Mouse (Mus musculus) brain, adult 2 months (tissue): ENCODE data around the gene Nhej1.

ENCODE experiments used
- DNase-seq: peaks from one replicate; pipeline ENCODE4 v3.0.0; 2011; ENCODE audit warnings: low read depth, low spot score

Nhej1 gene

DNA sequence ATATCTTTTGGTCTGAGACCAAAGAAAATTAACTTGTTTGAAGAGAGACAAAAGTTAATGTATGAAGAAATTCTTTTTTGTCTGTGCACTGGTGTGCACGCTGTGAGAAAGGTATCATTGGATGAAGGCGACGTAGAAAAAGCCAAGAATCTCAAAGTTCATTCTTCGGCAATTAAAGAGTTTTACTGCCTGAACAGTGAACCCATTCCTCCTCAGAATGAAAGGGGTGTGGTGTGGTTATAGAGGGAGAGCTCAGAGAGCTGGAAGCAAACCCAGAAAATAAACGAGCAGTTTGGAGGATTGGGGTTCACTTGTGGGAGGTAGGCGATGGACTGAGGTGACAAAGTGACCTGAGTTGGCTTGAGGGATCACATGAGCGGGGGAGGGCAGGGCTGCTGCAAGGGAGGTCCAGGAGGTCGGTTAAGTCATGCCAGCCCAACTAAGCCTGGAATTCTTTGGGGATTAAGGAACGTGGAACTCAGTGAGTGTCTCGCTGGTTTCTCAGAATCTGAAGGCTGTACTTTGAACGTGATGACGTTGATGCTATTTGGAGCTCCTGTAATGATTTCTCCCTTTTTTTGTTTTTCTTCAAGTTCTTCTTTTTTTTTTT is 188.7 kb downstream of the Nhej1 start:
- DNase-seq, result no peak

DNA sequence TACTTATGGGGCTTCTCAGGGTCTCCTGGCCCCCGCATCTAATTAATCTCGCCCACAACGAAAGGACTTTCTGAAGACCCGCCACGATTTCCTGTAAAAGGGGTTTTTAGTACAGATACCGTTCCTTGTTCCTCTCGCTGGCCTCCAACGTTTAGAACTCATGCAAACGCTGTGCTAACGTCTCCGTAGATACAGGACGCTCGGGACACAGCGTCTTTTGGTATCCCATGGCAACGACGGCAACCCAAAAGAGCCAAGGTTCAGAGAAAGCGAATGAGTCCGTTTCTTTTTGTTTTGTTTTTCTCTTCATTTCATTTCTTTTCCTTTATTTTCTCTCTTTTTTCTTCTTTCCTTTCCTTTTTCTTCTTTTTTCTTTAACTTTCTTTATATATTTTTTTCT is 189.6 kb downstream of the Nhej1 start, which contains the start of gene Cfap65:
Gene Cfap65 (minus strand): TSS at position 198 of the 400 bp plus-strand sequence.
- DNase-seq, result peak; percentile 92

GRCm38 (mm10) chr1:74927621-74928296 is 197.2 kb downstream of the Nhej1 start:
- no peak for DNase-seq

- DNase-seq, result peak; percentile 52
Observed at GRCm38 (mm10) chr1:74926721-74927120, 198.3 kb downstream of the Nhej1 start.

- no peak for DNase-seq
Observed at GRCm38 (mm10) chr1:74924464-74924863, 200.5 kb downstream of the Nhej1 start.
